Mouse (Mus musculus) liver, adult 2 months (tissue): Measurements from ENCODE around the gene Ndufa13.

Source experiments
- CTCF ChIP-seq: fragments of 200-500 bp; IDR thresholded peaks from 2 replicates; pipeline ENCODE4 v1.5.1; 2011; ENCODE audit warnings: low read depth, low read length, control low read depth
- POLR2A ChIP-seq: fragments of 200-500 bp; IDR thresholded peaks from 2 replicates; pipeline ENCODE4 v1.6.1; 2011; ENCODE audit warnings: low read length, control low read depth; ENCODE audit not compliant: insufficient read depth; ENCODE audit errors: extremely low read depth

DNA sequence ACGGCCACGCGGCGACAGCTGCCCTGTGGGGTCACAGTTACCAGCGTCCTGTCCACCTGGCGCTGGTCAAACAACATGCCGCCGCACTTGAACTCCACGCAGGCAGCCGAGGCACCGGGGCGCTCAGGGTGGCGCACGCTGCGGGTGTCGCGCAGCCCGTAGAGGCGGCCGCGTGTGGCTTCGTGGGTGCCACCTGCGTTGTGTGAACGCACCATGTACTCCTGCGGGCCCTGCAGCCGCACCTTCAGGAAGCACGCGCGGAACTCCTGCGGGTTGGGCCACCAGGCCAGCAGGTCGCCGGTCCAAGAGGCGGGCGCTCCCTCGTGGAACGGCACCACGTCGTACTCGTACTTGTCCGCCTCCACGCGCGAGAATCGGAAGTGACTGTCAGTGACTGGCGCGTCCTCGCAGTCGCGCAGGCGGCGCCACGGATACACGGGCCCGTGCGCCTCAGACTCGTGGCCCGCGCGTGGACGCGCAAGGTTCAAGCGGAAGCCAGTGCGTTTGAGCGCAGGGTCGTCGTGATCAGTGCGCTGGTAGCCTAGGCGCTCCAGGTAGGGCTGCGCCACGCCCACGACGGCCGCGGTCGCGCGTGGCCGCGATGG is 21.0 kb downstream of the Ndufa13 start:
- TF ChIP-seq CTCF (no peak), POLR2A (no peak)
